Mouse (Mus musculus): ENCODE data around the gene Fcer1g. TPM values are rescaled to one million over a fixed set of nuclear protein-coding genes. Genes with fewer than 3 reads are reported as not detected.
A peak's percentile ranks its signal among the peaks of the same experiment; 100 is the strongest.

Fcer1g gene
- polyA plus RNA-seq, 1 experiment from 2014 or later, result 31.5 TPM

GRCm38 (mm10) chr1:171278436-171278835 lies 44.3 kb upstream of the Fcer1g start:
- Histone ChIP-seq H3K9me3 (replicated peaks; ENCODE audit: control insufficient read depth, low read length) (no peaks in the 10 kb centered on the region), H3K9ac (ENCODE audit: low read length) (no peak overlapping the region), H3K4me3 (ENCODE audit: low read depth, low read length) (no peak overlapping the region), H3K4me2 (ENCODE audit: low read length) (no peak overlapping the region), H3K27me3 (replicated peaks; ENCODE audit: control insufficient read depth, insufficient read depth, low read length) (no peaks in the 10 kb centered on the region), H3K36me3 (ENCODE audit: control insufficient read depth, insufficient read depth, low read length) (peaks cover 67% of the 10 kb centered on the region), H3K27ac (ENCODE audit: low read depth, low read length) (no peak overlapping the region), H3K4me1 (ENCODE audit: control insufficient read depth, insufficient read depth, low read length) (peaks cover 11% of the 10 kb centered on the region)
- WGBS, result 92% methylated on average over 8 of the region's 8 CpGs
- ATAC-seq, result no peak
- no peak for DNase-seq (ENCODE audit: low spot score)

GRCm38 (mm10) chr1:171277736-171278135 lies 43.6 kb upstream of the Fcer1g start:
- no peaks in the 10 kb centered on the region for H3K9me3 ChIP-seq (replicated peaks; ENCODE audit: control insufficient read depth, low read length)
- H3K9ac ChIP-seq (ENCODE audit: low read length), result no peak overlapping the region
- no peak for ATAC-seq
- DNase-seq (ENCODE audit: low spot score), result no peak
- peaks cover 11% of the 10 kb centered on the region for H3K4me1 ChIP-seq (ENCODE audit: control insufficient read depth, insufficient read depth, low read length)
- H3K27me3 ChIP-seq (replicated peaks; ENCODE audit: control insufficient read depth, insufficient read depth, low read length), result no peaks in the 10 kb centered on the region
- H3K4me3 ChIP-seq (ENCODE audit: low read depth, low read length), result no peak overlapping the region
- no peak overlapping the region for H3K27ac ChIP-seq (ENCODE audit: low read depth, low read length)
- 86% methylated on average over 10 of the region's 10 CpGs for WGBS
- H3K36me3 ChIP-seq (ENCODE audit: control insufficient read depth, insufficient read depth, low read length), result peaks cover 69% of the 10 kb centered on the region
- H3K4me2 ChIP-seq (ENCODE audit: low read length), result no peak overlapping the region

GRCm38 (mm10) chr1:171276110-171276748 lies 42.1 kb upstream of the Fcer1g start:
- H3K36me3 ChIP-seq (ENCODE audit: control insufficient read depth, insufficient read depth, low read length), result peaks cover 70% of the 10 kb centered on the region
- H3K4me2 ChIP-seq (ENCODE audit: low read length), result no peak overlapping the region
- no peak overlapping the region for H3K4me3 ChIP-seq (ENCODE audit: low read depth, low read length)
- H3K4me1 ChIP-seq (ENCODE audit: control insufficient read depth, insufficient read depth, low read length), result peaks cover 12% of the 10 kb centered on the region
- H3K27me3 ChIP-seq (replicated peaks; ENCODE audit: control insufficient read depth, insufficient read depth, low read length), result no peaks in the 10 kb centered on the region
- no peak overlapping the region for H3K9ac ChIP-seq (ENCODE audit: low read length)
- H3K9me3 ChIP-seq (replicated peaks; ENCODE audit: control insufficient read depth, low read length), result no peaks in the 10 kb centered on the region
- H3K27ac ChIP-seq (ENCODE audit: low read depth, low read length), result no peak overlapping the region
- no peak for ATAC-seq
- WGBS, result 92% methylated on average over 14 of the region's 14 CpGs
- no peak for DNase-seq (ENCODE audit: low spot score)

- Histone ChIP-seq H3K27ac (ENCODE audit: low read depth, low read length) (no peak overlapping the region), H3K4me1 (ENCODE audit: control insufficient read depth, insufficient read depth, low read length) (peaks cover 13% of the 10 kb centered on the region), H3K36me3 (ENCODE audit: control insufficient read depth, insufficient read depth, low read length) (peaks cover 70% of the 10 kb centered on the region), H3K27me3 (replicated peaks; ENCODE audit: control insufficient read depth, insufficient read depth, low read length) (no peaks in the 10 kb centered on the region), H3K9ac (ENCODE audit: low read length) (no peak overlapping the region), H3K4me3 (ENCODE audit: low read depth, low read length) (no peak overlapping the region), H3K9me3 (replicated peaks; ENCODE audit: control insufficient read depth, low read length) (no peaks in the 10 kb centered on the region), H3K4me2 (ENCODE audit: low read length) (no peak overlapping the region)
- DNase-seq (ENCODE audit: low spot score) (no peak), ATAC-seq (no peak)
- 76% methylated on average over 11 of the region's 11 CpGs for WGBS
Observed at GRCm38 (mm10) chr1:171275144-171275734, 41.1 kb upstream of the Fcer1g start.

GRCm38 (mm10) chr1:171274171-171274570 lies 40.0 kb upstream of the Fcer1g start:
- DNase-seq (ENCODE audit: low spot score) (no peak), ATAC-seq (no peak)
- no peaks in the 10 kb centered on the region for H3K9me3 ChIP-seq (replicated peaks; ENCODE audit: control insufficient read depth, low read length)
- H3K27me3 ChIP-seq (replicated peaks; ENCODE audit: control insufficient read depth, insufficient read depth, low read length), result no peaks in the 10 kb centered on the region
- peaks cover 70% of the 10 kb centered on the region for H3K36me3 ChIP-seq (ENCODE audit: control insufficient read depth, insufficient read depth, low read length)
- no peak overlapping the region for H3K9ac ChIP-seq (ENCODE audit: low read length)
- no peak overlapping the region for H3K4me3 ChIP-seq (ENCODE audit: low read depth, low read length)
- no peak overlapping the region for H3K27ac ChIP-seq (ENCODE audit: low read depth, low read length)
- no peak overlapping the region for H3K4me2 ChIP-seq (ENCODE audit: low read length)
- WGBS, result 93% methylated on average over 12 of the region's 12 CpGs
- peaks cover 12% of the 10 kb centered on the region; the same call in 1 of the 2 replicates for H3K4me1 ChIP-seq (ENCODE audit: control insufficient read depth, insufficient read depth, low read length)

- Histone ChIP-seq H3K9ac (ENCODE audit: low read length) (no peak overlapping the region), H3K27me3 (replicated peaks; ENCODE audit: control insufficient read depth, insufficient read depth, low read length) (no peaks in the 10 kb centered on the region), H3K4me1 (ENCODE audit: control insufficient read depth, insufficient read depth, low read length) (peaks cover 12% of the 10 kb centered on the region; the same call in 1 of the 2 replicates), H3K27ac (ENCODE audit: low read depth, low read length) (no peak overlapping the region), H3K36me3 (ENCODE audit: control insufficient read depth, insufficient read depth, low read length) (peaks cover 53% of the 10 kb centered on the region), H3K4me3 (ENCODE audit: low read depth, low read length) (no peak overlapping the region), H3K9me3 (replicated peaks; ENCODE audit: control insufficient read depth, low read length) (no peaks in the 10 kb centered on the region), H3K4me2 (ENCODE audit: low read length) (no peak overlapping the region)
- no peak for DNase-seq (ENCODE audit: low spot score)
- no peak for ATAC-seq
- WGBS, result 92% methylated on average over 3 of the region's 3 CpGs
Observed at GRCm38 (mm10) chr1:171272086-171272485, 37.9 kb upstream of the Fcer1g start.

- Histone ChIP-seq H3K27ac (ENCODE audit: low read depth, low read length) (no peak overlapping the region), H3K9ac (ENCODE audit: low read length) (no peak overlapping the region), H3K4me2 (ENCODE audit: low read length) (peak overlapping the region; percentile 95; the same call in 1 of the 2 replicates), H3K4me3 (ENCODE audit: low read depth, low read length) (no peak overlapping the region), H3K27me3 (replicated peaks; ENCODE audit: control insufficient read depth, insufficient read depth, low read length) (no peaks in the 10 kb centered on the region), H3K9me3 (replicated peaks; ENCODE audit: control insufficient read depth, low read length) (no peaks in the 10 kb centered on the region), H3K36me3 (ENCODE audit: control insufficient read depth, insufficient read depth, low read length) (peaks cover 49% of the 10 kb centered on the region), H3K4me1 (ENCODE audit: control insufficient read depth, insufficient read depth, low read length) (peaks cover 12% of the 10 kb centered on the region; the same call in 1 of the 2 replicates)
- ATAC-seq (no peak), DNase-seq (ENCODE audit: low spot score) (no peak)
- WGBS, result 78% methylated on average over 10 of the region's 10 CpGs
Observed at GRCm38 (mm10) chr1:171271622-171272021, 37.5 kb upstream of the Fcer1g start.

GRCm38 (mm10) chr1:171271196-171271595 lies 37.0 kb upstream of the Fcer1g start:
- H3K4me2 ChIP-seq (ENCODE audit: low read length), result peak overlapping the region; percentile 95
- ATAC-seq (no peak), DNase-seq (ENCODE audit: low spot score) (no peak)
- WGBS, result 57% methylated on average over 9 of the region's 9 CpGs
- H3K9ac ChIP-seq (ENCODE audit: low read length), result peak overlapping the region; percentile 86
- H3K9me3 ChIP-seq (replicated peaks; ENCODE audit: control insufficient read depth, low read length), result no peaks in the 10 kb centered on the region
- no peaks in the 10 kb centered on the region for H3K27me3 ChIP-seq (replicated peaks; ENCODE audit: control insufficient read depth, insufficient read depth, low read length)
- H3K4me1 ChIP-seq (ENCODE audit: control insufficient read depth, insufficient read depth, low read length), result peaks cover 12% of the 10 kb centered on the region; the same call in 1 of the 2 replicates
- H3K36me3 ChIP-seq (ENCODE audit: control insufficient read depth, insufficient read depth, low read length), result peaks cover 44% of the 10 kb centered on the region
- peak overlapping the region; percentile 82 for H3K4me3 ChIP-seq (ENCODE audit: low read depth, low read length)
- H3K27ac ChIP-seq (ENCODE audit: low read depth, low read length), result no peak overlapping the region

GRCm38 (mm10) chr1:171270573-171270900 lies 36.4 kb upstream of the Fcer1g start:
- no peaks in the 10 kb centered on the region for H3K9me3 ChIP-seq (replicated peaks; ENCODE audit: control insufficient read depth, low read length)
- peaks cover 12% of the 10 kb centered on the region; the same call in 1 of the 2 replicates for H3K4me1 ChIP-seq (ENCODE audit: control insufficient read depth, insufficient read depth, low read length)
- under 1% methylated on average over 19 of the region's 19 CpGs for whole genome bisulfite sequencing
- peaks cover 38% of the 10 kb centered on the region for H3K36me3 ChIP-seq (ENCODE audit: control insufficient read depth, insufficient read depth, low read length)
- peak; percentile 73 for ATAC-seq
- no peaks in the 10 kb centered on the region for H3K27me3 ChIP-seq (replicated peaks; ENCODE audit: control insufficient read depth, insufficient read depth, low read length)
- H3K9ac ChIP-seq (ENCODE audit: low read length), result peak overlapping the region; percentile 86
- peak overlapping the region; percentile 82 for H3K4me3 ChIP-seq (ENCODE audit: low read depth, low read length)
- peak overlapping the region; percentile 58; the same call in 1 of the 2 replicates for H3K27ac ChIP-seq (ENCODE audit: low read depth, low read length)
- peak overlapping the region; percentile 95 for H3K4me2 ChIP-seq (ENCODE audit: low read length)
- DNase-seq (ENCODE audit: low spot score), result no peak

Data from forebrain, embryonic 14.5 days (tissue).